Mouse (Mus musculus): ENCODE results near the gene Btn1a1. TPM values are rescaled to one million over a fixed set of nuclear protein-coding genes. Genes with fewer than 3 reads are reported as not detected.

Gene Btn1a1
- total RNA-seq (2023): not detected

DNA sequence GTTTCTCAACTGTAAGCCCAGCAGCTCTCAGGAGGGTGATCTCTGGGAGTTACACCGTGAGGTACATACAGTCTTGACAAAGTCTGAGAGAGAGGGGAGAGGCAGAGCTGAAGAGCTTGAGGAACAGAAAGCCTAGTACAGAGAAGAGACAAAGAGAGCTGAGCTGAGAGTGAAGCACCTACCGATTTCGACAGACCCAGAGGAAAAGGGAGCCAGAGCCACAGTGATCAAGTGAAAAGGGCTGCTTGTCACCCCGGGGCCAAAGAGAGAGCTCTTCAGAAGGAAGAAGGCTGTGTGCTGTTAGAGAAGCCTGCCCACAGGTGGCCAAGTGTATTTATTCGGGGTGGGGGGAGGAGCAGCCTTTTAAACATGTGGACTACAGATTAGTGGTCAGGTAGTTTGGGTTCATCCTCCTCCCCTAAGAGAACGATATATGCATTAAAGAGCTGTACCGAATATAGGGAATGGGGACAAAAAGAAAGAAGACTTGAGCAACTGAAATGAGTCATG is at the start of gene Btn1a1:
TSS of gene Btn1a1 (minus strand) at position 302 of the 510 bp plus-strand sequence.

DNA sequence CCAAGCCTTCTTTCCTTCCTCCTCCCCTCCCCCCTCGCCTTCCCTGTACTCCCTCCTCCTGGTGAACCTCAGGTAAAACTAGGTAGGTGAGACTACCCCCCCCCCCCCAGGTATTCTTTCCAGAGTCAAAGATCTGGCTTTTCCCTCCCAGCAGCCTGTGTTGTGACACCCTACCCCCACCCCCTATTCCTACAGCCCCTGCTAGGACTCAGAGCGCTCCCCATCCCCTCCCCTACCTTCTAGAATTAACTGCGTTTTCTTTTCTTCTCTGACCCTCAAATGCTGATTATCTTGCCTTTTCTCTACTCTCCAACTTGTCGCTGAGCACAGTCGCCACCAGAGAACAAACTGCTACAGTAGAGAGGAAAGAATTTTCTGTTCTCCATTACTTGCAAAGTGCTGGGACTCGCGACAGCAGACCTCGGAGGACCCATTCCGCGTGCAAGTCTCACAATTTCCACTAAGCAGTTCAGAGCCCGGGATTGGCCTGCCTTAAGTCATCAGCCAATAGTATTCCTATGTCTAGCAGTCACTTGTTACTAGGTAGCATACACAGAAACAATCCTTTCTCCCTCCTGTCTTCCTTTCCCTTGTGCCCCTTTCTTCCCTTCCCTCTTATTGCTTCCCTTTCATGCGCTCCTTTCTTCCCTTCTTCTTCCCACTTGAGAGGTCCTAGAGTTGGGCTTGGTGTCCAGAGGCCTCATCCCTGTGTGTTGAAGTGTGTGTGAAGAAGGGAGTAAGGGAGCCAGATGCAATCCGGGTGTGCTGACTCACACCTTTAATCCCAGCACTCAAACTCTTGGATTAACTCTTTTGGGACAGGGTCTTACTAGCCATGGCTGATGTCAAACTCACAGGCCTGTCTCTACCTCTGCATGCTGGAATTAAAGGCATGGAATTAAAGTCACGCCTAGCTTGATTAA is 23.0 kb upstream of the Btn1a1 start, which contains the start of gene Btn2a2:
TSS of gene Btn2a2 (minus strand) at position 458 of the 923 bp plus-strand sequence.

GRCm38 (mm10) chr13:23423286-23424051 is 42.2 kb downstream of the Btn1a1 start, which contains the start of gene Abt1:
Gene Abt1, minus strand, starts transcription at chr13:23423866.

Other genes starting within 250 kb of the Btn1a1 start
- gene Vmn1r222, start 230.0 kb downstream of the Btn1a1 start, total RNA-seq (2023): not detected
- not detected for gene Vmn1r223, start 218.8 kb downstream of the Btn1a1 start, total RNA-seq (2023)
- 10 to 100 TPM; 20.6 to 20.7 TPM for gene Zfp322a, start 96.7 kb downstream of the Btn1a1 start, total RNA-seq (2023)
- 10 to 100 TPM; 17.4 to 18.2 TPM for gene Abt1, start 42.0 kb downstream of the Btn1a1 start, total RNA-seq (2023)
- gene Btn2a2, start 23.0 kb upstream of the Btn1a1 start, total RNA-seq (2023): under 1 TPM; 0.65 to 0.67 TPM
- 100 to 1,000 TPM; 457 TPM for gene Hist1h4h, start 65.1 kb upstream of the Btn1a1 start, total RNA-seq (2023)
- gene Hist1h2af, start 68.0 kb upstream of the Btn1a1 start, total RNA-seq (2023): 10 to 100 TPM; 21.3 to 28.8 TPM
- 1 to 10 TPM; 1.4 to 6.9 TPM for gene Hist1h3g, start 69.5 kb upstream of the Btn1a1 start, total RNA-seq (2023)
- 10 to 100 TPM; 10.0 to 13.0 TPM for gene Hist1h2bh, start 77.5 kb upstream of the Btn1a1 start, total RNA-seq (2023)
- gene Hist1h3f, start 78.2 kb upstream of the Btn1a1 start, total RNA-seq (2023): 100 to 1,000 TPM; 111 to 119 TPM
- 10 to 100 TPM; 55.2 to 82.9 TPM for gene Hist1h4f, start 85.7 kb upstream of the Btn1a1 start, total RNA-seq (2023)
- gene Hist1h1d, start 87.4 kb upstream of the Btn1a1 start, total RNA-seq (2023): 10 to 100 TPM; 31.1 to 36.2 TPM
- 100 to 1,000 TPM; 326 to 342 TPM for gene Hist1h3e, start 96.5 kb upstream of the Btn1a1 start, total RNA-seq (2023)
- 10 to 100 TPM; 29.2 to 42.2 TPM for gene Hist1h2ae, start 105.3 kb upstream of the Btn1a1 start, total RNA-seq (2023)
- 100 to 1,000 TPM; 649 to 669 TPM for gene Hist1h2bg, start 105.5 kb upstream of the Btn1a1 start, total RNA-seq (2023)
- 100 to 1,000 TPM; 327 to 367 TPM for gene Hist1h2bf, start 108.3 kb upstream of the Btn1a1 start, total RNA-seq (2023)
- gene Hist1h2ad, start 108.5 kb upstream of the Btn1a1 start, total RNA-seq (2023): 10 to 100 TPM; 42.6 to 61.1 TPM
- gene Hist1h3d, start 109.9 kb upstream of the Btn1a1 start, total RNA-seq (2023): 10 to 100 TPM; 40.0 to 45.0 TPM
- 100 to 1,000 TPM; 183 to 195 TPM for gene Hist1h4d, start 115.7 kb upstream of the Btn1a1 start, total RNA-seq (2023)
- gene Hist1h2be, start 155.2 kb upstream of the Btn1a1 start, total RNA-seq (2023): 10 to 100 TPM; 41.6 to 47.3 TPM
- 100 to 1,000 TPM; 385 to 413 TPM for gene Hist1h1e, start 156.7 kb upstream of the Btn1a1 start, total RNA-seq (2023)
- 10 to 100 TPM; 12.5 to 15.6 TPM for gene Hist1h2ac, start 218.0 kb upstream of the Btn1a1 start, total RNA-seq (2023)
- gene Hist1h2bc, start 218.3 kb upstream of the Btn1a1 start, total RNA-seq (2023): 10 to 100 TPM; 24.1 to 30.1 TPM
- under 1 TPM; 0.65 to 0.84 TPM for gene Hist1h1t, start 229.9 kb upstream of the Btn1a1 start, total RNA-seq (2023)
- 100 to 1,000 TPM; 222 to 255 TPM for gene Hist1h4c, start 232.6 kb upstream of the Btn1a1 start, total RNA-seq (2023)
- gene Hfe, start 245.0 kb upstream of the Btn1a1 start, total RNA-seq (2023): 1 to 10 TPM in 1 of 2 experiments, not detected in 1; 1.9 TPM